Mouse (Mus musculus): Measurements from ENCODE around the gene Trio.

DNA sequence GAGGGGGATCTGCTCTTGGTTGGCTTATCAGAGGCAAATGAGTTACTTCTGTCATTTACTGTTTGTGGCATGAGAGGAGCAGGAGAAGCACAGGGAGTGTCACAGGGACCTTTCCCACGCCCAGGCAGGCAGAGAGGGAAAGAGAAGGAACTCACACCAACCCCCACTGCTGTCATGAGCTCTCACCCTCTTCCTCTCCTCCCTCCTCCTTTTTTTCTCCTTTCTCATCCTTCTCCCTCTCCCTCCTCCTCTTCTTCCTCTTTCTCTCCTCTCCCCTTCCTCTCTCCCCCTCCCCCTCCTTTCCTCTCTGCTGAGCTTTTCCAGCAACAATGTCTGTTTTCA lies 322.7 kb downstream of the Trio start:
- TF ChIP-seq CTCF (IDR thresholded peaks at IDR 0.05; ENCODE audit: extremely low read depth, insufficient read depth, insufficient read length, insufficient replicate concordance) (no peak), POLR2A (IDR thresholded peaks at IDR 0.05; ENCODE audit: low read depth, low read length) (no peak)
